Mouse (Mus musculus): ENCODE data around the gene Mycl. TPM values are rescaled to one million over a fixed set of nuclear protein-coding genes. Genes with fewer than 3 reads are reported as not detected.
A peak's percentile ranks its signal among the peaks of the same experiment; 100 is the strongest.

Mycl gene
- total RNA-seq (2021) = 1 to 10 TPM; 3.8 to 4.9 TPM
- long read RNA-seq, experiment 1, partial matches to known transcripts = 0 of 1 reads
- long read RNA-seq, experiment 1, other reads (novel, unspliced or antisense) = 0 of 1 reads
- long read RNA-seq, experiment 2, partial matches to known transcripts = 0 of 2 reads
- long read RNA-seq, experiment 2, other reads (novel, unspliced or antisense) = 0 of 2 reads

DNA sequence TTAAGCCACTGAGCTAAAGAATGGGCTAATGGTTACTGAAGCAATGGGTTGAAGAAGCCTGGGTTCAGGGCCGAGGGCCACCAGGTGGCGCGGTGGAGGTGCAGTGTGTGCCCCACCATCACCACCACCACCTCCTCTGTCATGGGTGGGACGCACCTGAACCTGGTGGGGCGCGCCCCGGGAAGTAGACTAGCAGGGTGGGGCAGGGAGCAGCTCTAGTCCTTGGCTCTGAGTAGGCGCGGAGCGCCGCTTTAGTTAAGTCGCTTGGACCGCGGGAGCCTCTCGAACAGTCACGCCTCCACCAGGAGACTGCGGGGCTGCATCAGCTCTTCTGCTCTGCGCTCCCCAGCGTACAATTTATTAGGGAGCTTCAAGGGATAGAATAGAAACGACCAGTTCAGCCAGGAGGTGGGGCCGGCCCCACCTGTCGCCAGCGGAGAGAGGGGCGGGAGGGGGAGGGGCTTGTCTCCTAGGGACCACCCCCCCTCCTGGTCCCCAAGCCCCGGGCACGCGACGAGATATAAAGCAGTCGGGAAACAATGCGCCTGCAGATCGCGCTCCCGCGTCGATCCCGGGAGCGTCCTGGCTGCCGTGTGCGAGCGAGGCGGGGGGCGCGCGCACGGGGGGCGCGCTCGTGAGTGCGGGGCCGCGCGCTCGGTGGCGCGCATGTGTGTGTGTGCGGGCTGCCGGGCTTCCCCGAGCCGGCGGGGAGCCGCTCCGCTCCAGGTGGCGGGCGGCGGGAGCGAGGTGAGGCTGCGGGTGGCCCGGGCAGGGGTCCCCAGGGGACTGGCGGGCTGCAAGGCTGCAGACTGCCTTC lies at the start of gene Mycl:
Gene Mycl, plus strand, starts transcription at position 249 of the 817 bp plus-strand sequence.
- peak; percentile 82 to 92 for DNase-seq

DNA sequence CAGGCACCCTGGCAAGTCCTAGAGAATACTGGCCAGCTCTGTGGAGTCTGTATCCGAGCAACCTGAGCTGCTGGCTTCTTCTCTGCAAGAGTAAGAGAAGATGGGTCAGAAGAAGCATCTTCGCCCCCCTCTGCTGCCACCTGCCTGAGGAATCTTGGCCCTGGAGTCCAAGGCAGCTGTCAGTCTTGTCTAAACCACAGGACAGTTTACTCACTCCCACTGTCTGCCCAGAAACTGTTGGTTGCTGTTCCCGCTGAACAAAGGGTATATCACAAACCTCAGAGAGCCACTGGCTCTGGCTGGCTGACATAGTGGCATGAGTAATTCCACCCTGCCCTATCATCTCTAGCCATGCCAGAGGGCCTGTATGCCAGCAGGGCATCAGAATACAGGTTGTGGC lies 48.2 kb upstream of the Mycl start:
- no peak for DNase-seq

DNA sequence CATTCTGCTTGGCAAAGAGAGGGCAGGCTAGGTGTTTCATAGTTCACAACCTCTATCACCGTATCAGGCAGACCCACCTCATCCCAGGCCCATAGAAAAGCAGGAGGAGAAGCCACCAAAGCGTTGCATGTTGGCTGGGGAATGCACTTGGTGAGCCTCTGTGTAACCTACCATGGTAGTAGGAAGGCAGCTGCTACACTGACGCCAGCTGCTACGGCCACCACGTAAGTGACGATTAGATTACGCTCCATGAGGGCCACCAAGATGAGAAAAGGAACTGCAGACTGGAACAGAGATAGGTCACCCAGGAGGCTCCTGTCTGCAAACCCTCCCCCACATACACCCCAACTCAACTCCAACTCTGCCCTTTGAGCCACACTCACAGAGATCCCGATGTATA lies 46.4 kb upstream of the Mycl start:
- no peak for DNase-seq

DNA sequence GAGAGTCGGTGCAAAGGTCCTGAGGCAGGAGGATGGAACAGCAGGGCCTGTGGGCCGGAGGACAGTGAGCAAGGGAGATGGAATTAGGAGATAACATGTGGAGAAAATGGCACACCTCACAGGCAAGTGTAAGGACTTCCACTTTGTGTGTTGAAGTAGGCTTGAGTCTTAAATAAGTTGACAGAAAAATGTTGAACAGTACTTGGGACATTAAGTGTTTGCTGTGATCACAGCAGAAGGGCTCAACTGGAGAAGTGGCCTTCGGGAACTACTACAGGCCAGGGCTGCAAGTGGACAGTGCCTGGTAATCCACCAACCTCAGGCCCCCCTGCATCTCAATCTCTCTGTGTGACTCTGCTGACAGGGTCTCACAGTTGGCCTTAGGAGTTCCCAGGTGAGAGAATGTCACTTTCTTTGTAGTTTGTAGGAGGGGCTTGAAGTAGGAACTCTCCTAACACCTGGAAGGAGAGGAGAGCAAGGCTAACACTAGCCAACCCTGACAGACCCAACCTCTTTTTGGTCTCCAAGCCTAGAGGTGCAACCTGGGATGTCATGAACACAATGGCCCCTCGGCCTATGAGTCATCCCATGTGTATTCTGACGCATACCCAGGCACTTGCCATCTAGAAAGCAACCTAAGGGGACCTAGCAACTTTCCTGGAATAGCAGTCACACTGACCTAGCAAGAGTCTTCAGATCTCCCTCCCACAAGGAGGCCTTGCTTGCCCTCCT lies 40.6 kb upstream of the Mycl start:
- no peak for DNase-seq

DNA sequence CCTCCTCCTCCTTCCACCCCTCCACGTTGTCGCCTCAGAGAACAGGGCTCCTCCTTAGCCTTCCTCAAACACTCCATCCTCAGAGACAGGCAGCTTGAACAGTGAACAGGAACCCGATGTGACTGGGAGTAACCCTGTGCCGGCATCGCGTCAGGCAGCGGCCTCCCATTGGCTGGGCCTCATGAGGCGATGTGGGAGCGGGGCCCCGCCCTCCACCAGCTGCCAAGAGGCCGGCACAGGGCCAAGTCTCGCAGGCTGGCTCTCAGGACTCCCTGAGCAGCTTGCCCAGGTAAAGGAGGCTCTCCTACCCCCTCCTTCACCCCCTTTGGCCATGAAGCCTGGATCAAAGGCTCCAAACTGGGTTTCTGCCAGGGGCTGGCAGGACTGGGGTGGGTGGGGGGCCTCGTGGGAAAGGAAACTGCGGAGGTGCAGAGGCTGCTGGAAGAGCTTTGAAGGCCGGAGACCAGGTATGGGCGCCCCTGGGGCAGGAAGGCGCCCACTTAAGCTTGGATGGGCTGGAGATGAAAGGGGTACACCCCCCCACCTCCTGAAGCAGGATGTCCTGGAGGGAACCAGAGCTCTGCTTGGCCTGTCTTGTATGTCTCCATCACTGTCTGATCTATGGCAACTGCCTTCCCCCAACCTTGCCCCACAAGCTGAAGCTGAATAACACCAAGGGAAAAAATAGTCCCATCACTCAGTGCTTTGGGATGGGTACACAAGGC lies 39.9 kb upstream of the Mycl start:
- peak; percentile 90 to 93 for DNase-seq

DNA sequence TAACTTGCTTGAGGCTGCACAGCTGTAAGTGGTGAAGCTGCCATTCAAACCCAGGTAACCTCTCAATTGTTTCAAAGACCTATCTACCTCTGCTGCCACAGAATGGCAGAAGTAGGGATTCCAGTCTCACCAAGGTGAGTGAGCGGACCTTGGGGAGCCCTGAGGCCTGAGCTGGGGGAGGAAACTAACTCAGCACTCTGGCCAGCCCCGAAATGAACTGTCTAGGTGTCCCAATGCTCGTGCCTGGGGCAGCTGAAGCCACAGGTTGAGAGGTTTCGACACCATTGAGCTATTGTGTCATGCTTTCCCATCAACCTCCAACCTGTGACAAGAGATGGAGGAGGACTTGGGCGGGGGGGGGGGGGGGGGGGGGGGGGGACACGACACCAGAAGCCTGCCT lies 39.2 kb upstream of the Mycl start:
- no peak for DNase-seq

DNA sequence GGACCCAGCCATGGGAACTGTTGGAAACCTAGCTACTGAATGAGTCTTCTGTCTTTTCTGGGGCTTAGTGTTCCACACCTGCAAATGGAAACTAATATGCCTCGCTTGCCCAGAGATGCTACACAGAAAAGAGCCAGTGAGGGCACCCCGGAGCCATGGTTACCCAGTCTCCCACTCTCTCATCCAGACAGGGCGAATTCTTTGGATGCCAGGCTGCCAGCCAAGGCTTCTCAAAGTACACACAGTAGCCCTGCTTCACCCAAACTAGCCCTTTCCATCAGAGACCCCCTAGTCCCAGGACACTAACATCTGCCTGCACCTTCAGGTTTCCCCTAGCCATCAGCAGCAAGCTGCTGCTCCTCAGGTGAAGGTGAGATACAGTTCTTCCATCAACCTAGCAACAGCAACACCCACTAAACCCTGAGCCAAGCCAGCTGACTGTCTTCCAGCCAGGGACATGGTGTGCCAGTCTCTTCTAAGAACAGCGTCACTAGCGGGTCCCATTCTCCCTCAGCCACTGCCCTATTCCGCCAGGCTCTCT lies 36.9 kb upstream of the Mycl start:
- DNase-seq = peak in 1 of 2 experiments; percentile 30

DNA sequence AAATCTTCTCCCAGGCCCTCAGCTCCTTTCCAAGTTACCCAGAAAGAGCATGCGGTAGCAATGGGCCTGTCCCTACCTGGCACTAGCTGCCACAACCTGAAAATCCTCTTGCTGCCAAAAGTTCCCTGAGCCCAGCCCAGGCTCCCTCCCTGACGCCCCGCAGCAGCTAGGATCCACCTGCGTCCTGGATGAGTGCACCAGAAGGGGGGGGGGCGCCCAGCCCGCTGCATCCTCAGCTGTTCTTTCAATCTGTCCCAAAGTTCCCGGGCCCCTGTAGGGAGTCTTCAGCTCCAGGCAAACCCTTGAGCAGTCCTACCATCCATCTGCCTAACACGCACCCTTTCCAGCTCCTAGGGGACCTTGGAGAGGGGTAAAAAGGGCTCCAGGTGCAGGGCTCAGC lies 35.6 kb upstream of the Mycl start:
- no peak for DNase-seq

DNA sequence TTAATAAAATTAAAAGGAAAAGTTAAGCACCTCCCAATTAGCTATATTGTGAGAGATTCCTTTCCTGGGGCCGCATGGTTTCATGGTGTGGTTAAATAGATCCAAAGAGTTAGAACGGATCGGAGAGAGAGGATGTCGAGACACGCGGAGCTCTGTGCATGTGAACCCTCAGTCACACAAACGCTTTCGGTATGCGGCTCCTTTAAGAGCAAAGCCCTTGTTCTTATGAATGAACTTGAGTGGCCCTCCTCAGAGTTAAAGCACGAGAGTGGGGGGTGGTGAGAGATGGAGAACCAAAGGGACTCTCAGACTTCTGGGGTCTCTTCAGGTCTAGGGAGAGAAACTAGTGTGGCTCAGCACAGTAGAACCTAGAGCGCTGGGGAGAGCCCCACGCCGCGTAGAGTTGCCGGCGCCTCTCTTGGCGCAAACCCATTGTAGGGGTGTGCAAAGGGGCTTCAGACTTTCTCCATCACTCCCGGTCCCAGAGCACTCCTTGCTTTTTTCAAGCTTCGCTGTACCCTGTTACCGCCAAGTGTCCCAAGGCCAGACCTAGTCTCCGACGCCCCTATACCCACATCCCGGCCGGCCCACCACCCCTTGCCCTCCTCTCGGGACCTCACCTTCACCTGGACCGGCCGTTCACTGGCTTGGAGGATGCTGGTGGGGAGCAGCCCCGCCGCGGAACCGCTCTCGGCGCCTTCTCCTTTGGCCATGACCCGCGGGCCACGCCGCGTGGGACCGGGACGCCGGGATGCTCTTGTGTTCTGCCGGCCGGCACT lies 34.9 kb upstream of the Mycl start:
- no peak for DNase-seq

DNA sequence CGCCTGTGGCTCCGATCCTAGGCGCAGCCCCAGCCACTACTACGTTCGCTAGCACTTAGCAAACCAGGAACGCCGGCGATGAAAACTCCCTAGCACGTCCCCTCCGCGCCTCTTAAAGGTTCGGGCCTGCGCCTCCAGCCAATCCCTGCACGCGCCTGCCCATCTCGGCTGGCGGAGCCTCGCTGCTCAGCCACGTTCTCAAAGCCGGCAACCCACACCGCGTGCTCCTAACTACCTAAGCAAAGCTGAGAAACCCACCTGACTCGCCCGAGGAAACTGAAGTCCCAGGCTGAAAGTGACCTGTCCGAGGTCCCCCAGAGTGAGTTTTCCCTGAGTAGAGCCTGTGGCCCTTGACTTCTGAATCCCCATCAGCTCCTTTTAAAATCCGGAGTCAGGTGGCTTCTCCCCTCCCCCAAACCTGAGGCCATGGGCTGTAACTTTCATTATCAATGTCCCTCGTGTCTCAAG lies 34.3 kb upstream of the Mycl start, which contains the start of gene Mfsd2a:
Gene Mfsd2a, minus strand, starts transcription at position 89 of the 468 bp plus-strand sequence.
- peak; percentile 68 to 70 for DNase-seq

DNA sequence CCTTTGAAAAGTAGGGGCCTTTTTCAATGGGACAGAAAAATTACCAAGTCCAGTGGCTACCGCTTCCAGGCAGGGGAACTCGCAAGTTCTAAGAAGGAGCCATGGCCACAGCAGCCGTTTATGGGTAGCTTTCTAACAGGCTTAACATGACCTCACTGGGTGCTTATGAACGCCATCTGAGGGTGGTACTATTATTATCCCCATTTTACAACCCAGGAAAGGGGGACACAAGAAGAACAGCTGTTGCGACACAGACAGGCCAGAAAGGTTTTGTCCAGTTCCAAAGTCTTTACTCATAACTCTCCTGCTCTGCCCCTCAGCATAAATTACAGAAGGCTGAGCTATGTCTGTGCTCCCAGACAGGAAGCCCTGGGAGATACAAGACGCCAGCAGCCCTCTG lies 33.9 kb upstream of the Mycl start:
- DNase-seq = no peak

DNA sequence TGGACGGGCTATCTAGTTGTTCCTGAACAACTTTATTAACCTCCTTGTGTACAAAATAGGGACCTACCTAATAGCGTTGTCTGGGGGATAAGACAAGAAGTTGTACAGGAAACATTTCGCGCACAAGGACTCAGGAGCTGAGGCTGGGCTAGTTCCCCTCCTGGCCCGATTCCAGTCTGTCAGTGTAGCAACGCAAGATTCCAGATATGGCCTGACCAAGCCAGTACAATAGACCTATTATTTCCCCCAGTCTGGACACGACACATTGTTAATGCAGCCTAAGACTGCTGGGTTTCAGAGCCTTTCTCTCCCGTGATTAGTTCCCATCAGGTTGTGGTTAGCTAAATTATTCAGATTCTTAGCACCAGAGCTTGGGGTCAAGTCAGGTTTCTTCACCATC lies 32.7 kb upstream of the Mycl start:
- DNase-seq = no peak

DNA sequence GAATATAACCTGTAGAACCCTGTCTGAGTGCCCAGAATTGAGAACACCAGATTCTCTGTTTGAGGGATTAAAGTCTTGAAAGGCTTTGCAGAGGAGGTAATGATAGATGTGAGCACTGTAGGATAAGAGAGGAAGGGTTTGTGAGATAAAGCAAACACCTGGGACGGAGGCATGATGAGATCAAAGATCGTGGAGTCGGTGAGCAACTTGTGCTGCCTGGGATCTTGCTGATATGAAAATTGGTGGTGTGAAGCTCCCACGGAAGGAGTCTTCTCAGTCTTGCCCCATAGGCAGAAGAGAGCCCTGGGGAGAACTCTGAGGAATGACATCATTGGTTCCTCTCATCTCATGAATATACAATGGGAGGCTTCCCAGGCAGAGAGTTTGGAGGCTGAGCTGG lies 27.3 kb upstream of the Mycl start:
- DNase-seq = no peak

DNA sequence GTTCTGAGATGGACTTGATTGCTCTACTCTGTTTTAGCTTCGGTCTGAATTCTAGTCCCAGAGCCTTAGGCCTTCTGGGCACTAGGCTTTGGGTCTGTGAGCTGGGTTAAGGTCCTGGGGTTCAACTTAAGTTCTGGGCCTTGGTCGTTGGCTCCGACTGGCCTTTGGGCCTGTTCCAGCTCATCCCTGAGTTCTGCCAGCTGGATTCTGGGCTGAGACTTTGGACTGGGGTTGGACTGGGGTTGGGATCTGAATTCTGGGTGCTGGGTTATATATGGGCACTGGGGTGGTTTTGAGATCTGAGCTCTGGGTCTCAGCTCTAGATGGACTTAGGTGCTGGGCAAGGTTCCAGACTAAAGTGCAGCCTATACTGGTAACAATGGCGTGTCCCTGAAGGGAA lies 24.3 kb upstream of the Mycl start:
- no peak for DNase-seq

DNA sequence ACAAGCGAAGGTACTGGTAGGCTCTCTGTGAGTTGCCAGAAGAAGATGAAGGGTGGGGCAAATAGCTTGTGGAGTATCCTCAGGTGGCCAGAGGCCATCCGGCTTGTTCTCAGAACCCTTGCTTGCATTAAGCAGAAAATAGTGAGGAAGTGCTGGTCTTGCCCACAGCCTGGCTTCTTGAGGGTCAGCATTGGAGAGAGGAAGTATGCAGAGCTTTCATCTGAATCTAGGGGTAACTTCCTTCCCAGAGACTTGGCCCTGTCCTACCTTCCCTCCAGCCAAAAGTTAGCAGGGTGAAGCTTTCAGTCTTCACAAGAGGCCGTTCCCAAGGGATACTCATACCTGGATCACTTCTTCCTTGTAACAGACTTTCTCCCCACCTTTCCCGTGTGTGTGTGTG lies 23.8 kb upstream of the Mycl start:
- no peak for DNase-seq

DNA sequence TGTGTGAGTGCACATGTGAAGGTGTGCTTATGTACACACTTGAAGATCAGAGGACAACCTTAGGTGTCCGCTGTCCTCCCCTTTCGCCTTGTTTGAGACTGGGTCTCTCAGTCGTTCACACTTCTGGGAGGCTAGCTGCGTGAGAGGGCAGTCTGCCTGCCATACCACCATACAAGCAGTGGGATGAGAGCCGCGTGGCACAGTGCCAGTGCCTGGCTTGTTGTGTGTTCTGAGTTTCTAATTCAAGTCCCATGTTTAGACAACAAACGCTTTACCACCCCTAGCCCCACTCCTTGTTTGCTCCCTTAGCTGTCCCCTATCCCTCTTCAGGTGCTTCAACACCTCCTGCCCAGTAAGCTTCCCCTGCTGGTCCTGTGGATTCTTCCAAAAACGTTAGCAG lies 23.4 kb upstream of the Mycl start:
- no peak for DNase-seq

DNA sequence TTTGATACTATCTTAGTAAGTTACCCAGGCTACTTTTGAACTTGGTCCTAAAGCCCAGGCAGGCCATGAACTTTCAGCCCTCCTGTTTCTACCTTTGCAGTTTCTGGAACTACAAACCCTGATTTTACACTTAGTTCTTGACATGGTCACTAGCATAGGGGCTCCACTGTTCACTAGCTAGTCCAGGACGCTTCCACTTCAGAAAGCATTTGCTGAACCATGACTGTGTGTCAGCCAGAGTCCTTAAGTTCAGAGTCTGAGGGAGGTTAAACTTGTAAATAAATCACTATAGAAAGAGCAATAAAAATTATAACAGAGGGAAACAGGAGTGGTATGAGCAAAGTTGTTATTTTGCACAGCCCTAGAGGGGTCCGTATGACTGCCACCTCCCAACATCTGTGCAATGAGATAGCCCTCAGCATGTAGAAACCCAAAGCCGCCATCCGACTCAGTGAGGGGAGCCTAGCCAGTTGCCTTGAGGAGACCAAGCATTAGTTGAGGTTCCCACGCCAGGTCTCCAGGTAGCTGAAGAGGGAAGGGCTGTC lies 20.4 kb upstream of the Mycl start:
- no peak for DNase-seq

DNA sequence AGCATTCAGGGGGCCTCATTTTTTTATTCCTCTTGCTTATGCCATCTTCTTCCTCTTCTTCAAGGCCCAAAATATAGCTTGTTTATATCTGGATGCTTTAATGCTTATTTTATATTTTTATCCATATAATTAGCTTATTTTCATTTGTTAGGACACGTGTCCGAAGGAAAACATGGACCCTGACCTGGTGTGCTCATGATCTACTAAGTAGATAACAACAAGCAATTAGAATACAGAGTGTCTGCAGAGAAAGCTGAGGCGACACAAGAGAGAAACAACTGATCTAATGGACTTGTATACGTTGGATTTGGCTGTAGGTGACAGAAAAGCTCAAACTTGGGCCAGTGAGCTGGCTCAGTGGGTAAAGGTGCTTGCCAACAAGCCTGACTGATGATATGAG lies 18.6 kb upstream of the Mycl start:
- no peak for DNase-seq

DNA sequence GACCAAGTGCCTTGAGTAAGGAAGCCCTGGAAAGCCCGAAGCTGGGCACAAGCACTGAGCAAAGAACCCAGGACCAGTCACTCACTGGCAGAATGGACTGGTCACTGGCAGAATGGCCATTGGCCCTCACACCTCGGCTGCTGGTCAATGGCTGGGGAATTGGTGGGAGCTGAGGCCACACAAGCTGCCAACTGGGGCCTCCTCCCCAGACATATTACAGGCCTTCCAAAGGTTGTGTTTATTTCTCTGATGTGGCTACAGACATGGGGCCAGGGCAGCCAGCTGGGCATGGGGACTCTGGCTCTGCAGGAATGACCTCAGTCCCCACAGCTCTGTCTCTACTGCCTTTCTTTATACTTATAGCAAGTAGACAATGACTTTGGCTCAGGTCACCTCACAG lies 16.6 kb upstream of the Mycl start:
- no peak for DNase-seq

DNA sequence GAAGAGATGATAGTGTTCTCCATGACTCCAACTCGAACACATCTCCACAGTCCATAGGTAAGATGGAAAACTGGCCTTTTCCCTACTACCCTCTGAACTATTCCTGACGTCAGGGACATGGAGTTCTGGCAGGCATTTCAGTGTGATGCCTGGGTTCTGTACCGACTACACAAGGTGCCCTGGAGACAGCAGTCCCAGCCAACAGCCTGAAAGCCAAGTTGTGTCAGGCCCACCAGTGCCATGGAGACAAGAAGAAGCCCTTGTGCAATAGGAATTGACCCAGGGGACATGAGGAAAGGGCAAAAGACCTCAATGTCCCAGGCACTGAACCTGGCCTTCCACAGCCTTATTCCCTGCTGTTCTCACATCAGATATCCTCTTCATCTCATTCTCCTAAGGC lies 15.6 kb upstream of the Mycl start:
- no peak for DNase-seq

DNA sequence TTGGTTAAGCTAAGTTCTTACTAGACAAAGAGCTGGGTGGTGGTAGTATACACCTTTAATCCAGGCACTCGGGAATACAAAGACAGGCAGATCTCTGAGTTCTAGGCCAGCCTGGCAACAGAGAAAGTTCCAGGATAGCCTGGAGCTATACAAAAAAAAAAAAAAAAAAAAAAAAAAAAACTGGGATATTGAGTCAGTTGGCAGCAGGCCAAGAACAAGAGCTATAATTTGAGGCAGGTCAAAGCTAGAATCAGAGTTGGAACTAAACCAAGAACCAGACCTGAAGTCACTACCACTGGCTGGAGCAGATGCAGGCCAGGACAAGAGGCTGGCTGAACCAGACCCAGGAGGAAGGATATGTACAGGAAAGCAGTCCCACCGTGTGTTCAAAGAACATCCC lies 14.8 kb upstream of the Mycl start:
- no peak for DNase-seq
